Mouse (Mus musculus): ENCODE measurements around the gene Ocel1.

The Ocel1 gene

GRCm38 (mm10) chr8:71380178-71381171 is 9.4 kb downstream of the Ocel1 start:
- DNase-seq, result no peak

- DNase-seq, result peak in 1 of 2 experiments; percentile 50
Measured at GRCm38 (mm10) chr8:71381421-71381970, 10.4 kb downstream of the Ocel1 start, which contains the start of gene Nr2f6. Nr2f6 (minus strand) TSS chr8:71381960.

GRCm38 (mm10) chr8:71381971-71382961 is 11.2 kb downstream of the Ocel1 start:
- DNase-seq, result peak; percentile 72 to 79

- DNase-seq, result no peak
Measured at GRCm38 (mm10) chr8:71383396-71383795, 12.3 kb downstream of the Ocel1 start.

GRCm38 (mm10) chr8:71383860-71384259 is 12.8 kb downstream of the Ocel1 start:
- no peak for DNase-seq

GRCm38 (mm10) chr8:71385212-71385835 is 14.2 kb downstream of the Ocel1 start:
- no peak for DNase-seq

- no peak for DNase-seq
Measured at GRCm38 (mm10) chr8:71388267-71388666, 17.2 kb downstream of the Ocel1 start.

- no peak for DNase-seq
Measured at GRCm38 (mm10) chr8:71391696-71392095, 20.6 kb downstream of the Ocel1 start.

- DNase-seq, result no peak
Measured at GRCm38 (mm10) chr8:71392391-71392790, 21.3 kb downstream of the Ocel1 start.

GRCm38 (mm10) chr8:71392871-71393270 is 21.8 kb downstream of the Ocel1 start:
- DNase-seq, result no peak

- no peak for DNase-seq
Measured at GRCm38 (mm10) chr8:71394481-71394880, 23.4 kb downstream of the Ocel1 start.

- no peak for DNase-seq
Measured at GRCm38 (mm10) chr8:71395071-71395470, 24.0 kb downstream of the Ocel1 start.

- DNase-seq, result no peak
Measured at GRCm38 (mm10) chr8:71395629-71396028, 24.5 kb downstream of the Ocel1 start, which contains the start of gene Ushbp1. Ushbp1 (minus strand) TSS chr8:71395802.

GRCm38 (mm10) chr8:71396639-71397305 is 25.7 kb downstream of the Ocel1 start, which contains the start of gene Babam1:
Babam1 (plus strand) TSS chr8:71396861.
- DNase-seq, result peak; percentile 86 to 89

GRCm38 (mm10) chr8:71397701-71398100 is 26.6 kb downstream of the Ocel1 start:
- no peak for DNase-seq

- no peak for DNase-seq
Measured at GRCm38 (mm10) chr8:71400826-71401225, 29.7 kb downstream of the Ocel1 start.

GRCm38 (mm10) chr8:71401454-71401853 is 30.4 kb downstream of the Ocel1 start:
- DNase-seq, result no peak

GRCm38 (mm10) chr8:71402446-71402964 is 31.4 kb downstream of the Ocel1 start:
- DNase-seq, result no peak

- DNase-seq, result no peak
Measured at GRCm38 (mm10) chr8:71403107-71403885, 32.2 kb downstream of the Ocel1 start.

- DNase-seq, result no peak
Measured at GRCm38 (mm10) chr8:71404011-71404410, 32.9 kb downstream of the Ocel1 start.
